Comparison of ENCODE assay signal across 12 mouse cellular contexts in the genomic region with DNA sequence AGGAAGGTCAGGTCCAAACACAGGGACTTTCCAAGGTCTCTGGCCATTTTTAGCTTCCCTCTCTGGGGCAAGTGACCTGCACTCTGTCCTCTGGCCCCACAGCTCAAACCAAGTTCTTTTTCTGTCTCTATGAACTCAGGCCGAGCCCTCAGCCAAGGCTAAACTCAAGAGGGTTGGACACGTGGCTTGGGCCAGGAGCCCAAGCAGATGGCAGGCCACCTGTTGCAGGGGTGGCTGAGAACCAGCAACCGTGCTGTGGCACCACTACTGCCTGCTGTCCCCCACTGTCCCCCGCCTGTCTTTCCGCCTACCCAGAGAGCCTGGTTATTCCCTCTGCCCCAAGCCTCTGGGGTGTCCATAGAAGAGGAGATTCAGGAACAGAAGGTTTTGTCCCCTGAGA. TPM values are rescaled to one million over a fixed set of nuclear protein-coding genes. Genes with fewer than 3 reads are reported as not detected.
DNase-seq lines count a peak whose midpoint lies in the region; ATAC-seq lines count a peak whose summit lies in the region.
"Had no signal": no experiment of that assay in that cellular context is flagged by ENCODE, and none has a peak within 500 bp of the region (broad histone marks: within the 10 kb centered on the region; RNA-seq: fewer than 3 reads in every experiment).

No protein-coding gene starts in this region.

- WGBS in liver, embryonic 16.5 days (ENCODE audit: insufficient replicate concordance), result 59% methylated on average over 5 of the region's 5 CpGs
- 53% methylated on average over 5 of the region's 5 CpGs for WGBS in liver, embryonic 12.5 days (ENCODE audit: insufficient replicate concordance)

- H3K9me3 ChIP-seq in liver, embryonic 16.5 days (replicated peaks; ENCODE audit: control insufficient read depth, low read length), result no peaks in the 10 kb centered on the region
- no peaks in the 10 kb centered on the region for H3K9me3 ChIP-seq in liver, embryonic 12.5 days (replicated peaks)
- H3K9me3 ChIP-seq: neural tube, embryonic 15.5 days; stomach, embryonic 15.5 days had no signal

- peak; percentile 70 for DNase-seq in adrenal gland, postnatal 10 days
- no peak for DNase-seq in adrenal gland, postnatal 4 days (ENCODE audit: low spot score in 2 of 2)
- peak; percentile 97 to 98 for DNase-seq in cerebellum, postnatal 25 days
- peak; percentile 56 to 70 for DNase-seq in heart, postnatal 36 days
- no peak for DNase-seq in urinary bladder, postnatal 36 days (ENCODE audit: low spot score in 2 of 2)
- no peak for DNase-seq in layer of hippocampus, adult 18-20 months (ENCODE audit: low spot score in 2 of 2)
- DNase-seq: kidney, adult 9 months had no signal

- H3K27me3 ChIP-seq in liver, embryonic 16.5 days (ENCODE audit: control insufficient read depth, insufficient read depth, low read depth, low read length), result no peaks in the 10 kb centered on the region
- peaks cover 23% of the 10 kb centered on the region for H3K27me3 ChIP-seq in liver, embryonic 12.5 days (replicated peaks)
- H3K27me3 ChIP-seq: neural tube, embryonic 15.5 days; stomach, embryonic 15.5 days had no signal

- peak; percentile 21; the same call in 1 of the 2 replicates for ATAC-seq in liver, embryonic 16.5 days (ENCODE audit: low read depth)
- no peak for ATAC-seq in liver, embryonic 12.5 days

- H3K4me2 ChIP-seq in liver, embryonic 16.5 days (ENCODE audit: low read depth, low read length), result no peak overlapping the region
- no peak overlapping the region for H3K4me2 ChIP-seq in liver, embryonic 12.5 days
- H3K4me2 ChIP-seq: neural tube, embryonic 15.5 days; stomach, embryonic 15.5 days had no signal

- H3K4me3 ChIP-seq in liver, embryonic 16.5 days (ENCODE audit: low read depth, low read length), result no peak overlapping the region
- no peak overlapping the region for H3K4me3 ChIP-seq in liver, embryonic 12.5 days
- H3K4me3 ChIP-seq: megakaryocyte, embryonic 14.5 days; neural tube, embryonic 15.5 days; stomach, embryonic 15.5 days had no signal

- H3K36me3 ChIP-seq in liver, embryonic 16.5 days (ENCODE audit: control insufficient read depth, insufficient read depth), result no peaks in the 10 kb centered on the region
- H3K36me3 ChIP-seq in liver, embryonic 12.5 days, result no peaks in the 10 kb centered on the region
- H3K36me3 ChIP-seq: neural tube, embryonic 15.5 days; stomach, embryonic 15.5 days had no signal

- intact Hi-C loops in heart, postnatal 36 days (cut with DNase I), result no loop called here

- H3K9ac ChIP-seq in liver, embryonic 16.5 days (ENCODE audit: low read depth, low read length), result no peak overlapping the region
- no peak overlapping the region for H3K9ac ChIP-seq in liver, embryonic 12.5 days
- H3K9ac ChIP-seq: neural tube, embryonic 15.5 days; stomach, embryonic 15.5 days had no signal

- no peaks in the 10 kb centered on the region for H3K4me1 ChIP-seq in liver, embryonic 16.5 days (ENCODE audit: control insufficient read depth, low read depth, low read length)
- H3K4me1 ChIP-seq in liver, embryonic 12.5 days, result peaks cover 28% of the 10 kb centered on the region

- no peak overlapping the region for H3K27ac ChIP-seq in liver, embryonic 16.5 days (ENCODE audit: low read length)
- H3K27ac ChIP-seq in liver, embryonic 12.5 days, result no peak overlapping the region
- H3K27ac ChIP-seq: neural tube, embryonic 15.5 days; stomach, embryonic 15.5 days had no signal

RNA-seq across cellular contexts. Expression of a gene that starts 14.3 kb away (rescaled TPM):
- 10 to 100 TPM; 27.2 to 42.9 TPM for total RNA-seq in adrenal gland, postnatal 10 days (2021)
- total RNA-seq in adrenal gland, postnatal 4 days (2021), result 10 to 100 TPM; 58.1 to 60.7 TPM
- polyA plus RNA-seq in liver, embryonic 16.5 days (2015; fragmentation: Nextera tagmentation; extraction: Ambion mirVana), result 7.6 and 9.5 TPM in 2 replicates
- 14.5 and 15.9 TPM in 2 replicates for polyA plus RNA-seq in liver, embryonic 12.5 days (2016; fragmentation: Nextera tagmentation; extraction: Ambion mirVana)
- total RNA-seq in heart, postnatal 36 days (2021), result 10 to 100 TPM; 21.2 to 26.6 TPM
- total RNA-seq in layer of hippocampus, adult 18-20 months (2021), result 100 to 1,000 TPM; 142 to 146 TPM

RNA-seq across cellular contexts. Expression of a gene that starts 36.7 kb away (rescaled TPM):
- 1 to 10 TPM in 1 of 2 experiments, under 1 TPM in 1; 0.90 to 1.4 TPM for total RNA-seq in adrenal gland, postnatal 10 days (2021)
- 1 to 10 TPM; 1.6 to 2.3 TPM for total RNA-seq in adrenal gland, postnatal 4 days (2021)
- not detected in 2 replicates for polyA plus RNA-seq in liver, embryonic 16.5 days (2015; fragmentation: Nextera tagmentation; extraction: Ambion mirVana)
- polyA plus RNA-seq in liver, embryonic 12.5 days (2016; fragmentation: Nextera tagmentation; extraction: Ambion mirVana), result not detected in 2 replicates
- total RNA-seq in heart, postnatal 36 days (2021), result not detected
- under 1 TPM; 0.45 to 0.58 TPM for total RNA-seq in layer of hippocampus, adult 18-20 months (2021)

Comparison
In these comparisons a context has a peak if more than half of its experiments do, and no peak if none do; other contexts are left out.
1. DNase-seq: peak in adrenal gland, postnatal 10 days (single experiment), cerebellum, postnatal 25 days (2 of 2) and heart, postnatal 36 days (2 of 2); none in adrenal gland, postnatal 4 days (0 of 2), urinary bladder, postnatal 36 days (0 of 2) and layer of hippocampus, adult 18-20 months (0 of 2).